Mouse (Mus musculus) limb, embryonic 11.5 days (tissue): ENCODE data around the gene Ccnj. TPM values are rescaled to one million over a fixed set of nuclear protein-coding genes. Genes with fewer than 3 reads are reported as not detected.
A peak's percentile ranks its signal among the peaks of the same experiment; 100 is the strongest.

Source experiments
- ATAC-seq: fragments of 200-750 bp; cut with Nextera tagmentation; 2 replicates; pipeline ENCODE4 v1.8.0; 2017; ENCODE audit warnings: low read depth; ENCODE audit not compliant: insufficient number of reproducible peaks, low FRiP score, low TSS enrichment
- DNase-seq: peaks from one replicate; pipeline ENCODE4 v3.0.0-alpha.2; 2015; ENCODE audit warnings: low spot score
- H3K27ac ChIP-seq: fragments of 300-500 bp; sonication (generic); replicated peaks from 2 replicates; pipeline ENCODE4 v1.5.1; 2014; ENCODE audit warnings: low read depth, mild to moderate bottlenecking, low read length
- H3K27me3 ChIP-seq: fragments of 300-500 bp; sonication (generic); 2 replicates; pipeline ENCODE4 v1.6.1; 2014; ENCODE audit warnings: mild to moderate bottlenecking, low read length, mixed read lengths; ENCODE audit not compliant: control insufficient read depth, insufficient read depth
- H3K36me3 ChIP-seq: fragments of 300-500 bp; sonication (generic); 2 replicates; pipeline ENCODE4 v1.6.1; 2014; ENCODE audit warnings: mild to moderate bottlenecking, low read length, moderate library complexity, mixed read lengths; ENCODE audit not compliant: control insufficient read depth, insufficient read depth
- H3K4me1 ChIP-seq: fragments of 300-500 bp; sonication (generic); 2 replicates; pipeline ENCODE4 v1.6.1; 2014; ENCODE audit warnings: low read length, mixed read lengths; ENCODE audit not compliant: control insufficient read depth, insufficient read depth
- H3K4me2 ChIP-seq: fragments of 300-500 bp; sonication (generic); 2 replicates; pipeline ENCODE4 v1.6.1; 2014; ENCODE audit warnings: low read depth, mild to moderate bottlenecking, moderate library complexity; ENCODE audit not compliant: severe bottlenecking
- H3K4me3 ChIP-seq: fragments of 300-500 bp; sonication (generic); 2 replicates; pipeline ENCODE4 v1.5.1; 2014; ENCODE audit warnings: low read depth, low read length
- H3K9ac ChIP-seq: fragments of 300-500 bp; sonication (generic); 2 replicates; pipeline ENCODE4 v1.6.1; 2014; ENCODE audit warnings: mild to moderate bottlenecking, low read length
- H3K9me3 ChIP-seq: fragments of 300-500 bp; sonication (generic); 2 replicates; pipeline ENCODE4 v1.6.1; 2016; ENCODE audit warnings: low read length; ENCODE audit not compliant: control insufficient read depth
- WGBS: fragments of 180-500 bp; shearing (Covaris S2); extraction: QIAGEN DNeasy Blood & Tissue Kit; methylation state at CpG from one replicate; pipeline ENCODE4 v1.1.7; 2014; 5-methylcytosine and 5-hydroxymethylcytosine counted together
- polyA plus RNA-seq: library from polyadenylated mRNA; unstranded; fragments of >200 nt; fragmentation: Nextera tagmentation; extraction: Ambion mirVana; gene quantifications from 2 replicates; pipeline ENCODE4 v1.2.1, GENCODE M21; 2014

Ccnj gene
- polyA plus RNA-seq, 1 experiment from 2014 or later, result 33.5 TPM

GRCm38 (mm10) chr19:40815645-40816183 lies 15.4 kb upstream of the Ccnj start:
- Histone ChIP-seq H3K36me3 (no peaks in the 10 kb centered on the region), H3K9me3 (no peaks in the 10 kb centered on the region), H3K27ac (no peak overlapping the region), H3K4me3 (no peak overlapping the region), H3K27me3 (no peaks in the 10 kb centered on the region), H3K9ac (no peak overlapping the region), H3K4me1 (no peaks in the 10 kb centered on the region), H3K4me2 (no peak overlapping the region)
- 89% methylated on average over 7 of the region's 7 CpGs for WGBS
- DNase-seq (no peak), ATAC-seq (no peak)

GRCm38 (mm10) chr19:40817901-40818532 lies 13.1 kb upstream of the Ccnj start:
- Histone ChIP-seq H3K4me1 (no peaks in the 10 kb centered on the region), H3K4me3 (no peak overlapping the region), H3K4me2 (no peak overlapping the region), H3K27ac (no peak overlapping the region), H3K36me3 (no peaks in the 10 kb centered on the region), H3K9me3 (no peaks in the 10 kb centered on the region), H3K9ac (no peak overlapping the region), H3K27me3 (no peaks in the 10 kb centered on the region)
- ATAC-seq (no peak), DNase-seq (no peak)
- WGBS, result 87% methylated on average over 6 of the region's 6 CpGs

GRCm38 (mm10) chr19:40818764-40819163 lies 12.3 kb upstream of the Ccnj start:
- H3K4me2 ChIP-seq, result no peak overlapping the region
- H3K9ac ChIP-seq, result no peak overlapping the region
- no peak for DNase-seq
- 82% methylated on average over 7 of the region's 7 CpGs for WGBS
- H3K4me1 ChIP-seq, result no peaks in the 10 kb centered on the region
- H3K9me3 ChIP-seq, result no peaks in the 10 kb centered on the region
- H3K36me3 ChIP-seq, result no peaks in the 10 kb centered on the region
- no peaks in the 10 kb centered on the region for H3K27me3 ChIP-seq
- no peak overlapping the region for H3K4me3 ChIP-seq
- no peak for ATAC-seq
- H3K27ac ChIP-seq, result no peak overlapping the region

GRCm38 (mm10) chr19:40821306-40821825 lies 9.7 kb upstream of the Ccnj start:
- ATAC-seq, result no peak
- no peaks in the 10 kb centered on the region for H3K36me3 ChIP-seq
- 79% methylated on average over 4 of the region's 4 CpGs for WGBS

GRCm38 (mm10) chr19:40825636-40826035 lies 5.4 kb upstream of the Ccnj start:
- Histone ChIP-seq H3K9ac (no peak overlapping the region), H3K27me3 (no peaks in the 10 kb centered on the region), H3K27ac (no peak overlapping the region), H3K4me1 (no peaks in the 10 kb centered on the region), H3K9me3 (no peaks in the 10 kb centered on the region), H3K36me3 (no peaks in the 10 kb centered on the region), H3K4me3 (no peak overlapping the region), H3K4me2 (no peak overlapping the region)
- DNase-seq (no peak), ATAC-seq (no peak)
- 76% methylated on average over 5 of the region's 5 CpGs for WGBS

More at GRCm38 (mm10) chr19:40821306-40821825, 9.7 kb upstream of the Ccnj start:
- Histone ChIP-seq H3K27ac (no peak overlapping the region), H3K4me2 (no peak overlapping the region), H3K4me1 (no peaks in the 10 kb centered on the region), H3K4me3 (no peak overlapping the region), H3K27me3 (no peaks in the 10 kb centered on the region), H3K9ac (no peak overlapping the region), H3K9me3 (no peaks in the 10 kb centered on the region)
- no peak for DNase-seq

- no peak for ATAC-seq
Observed at GRCm38 (mm10) chr19:40826735-40827134, 4.3 kb upstream of the Ccnj start.

GRCm38 (mm10) chr19:40830198-40830597 lies 881 bp upstream of the Ccnj start:
- Histone ChIP-seq H3K4me1 (peaks cover 2% of the 10 kb centered on the region; the same call in 1 of the 2 replicates), H3K36me3 (no peaks in the 10 kb centered on the region), H3K27me3 (no peaks in the 10 kb centered on the region), H3K27ac (no peak overlapping the region), H3K4me3 (peak overlapping the region; percentile 83), H3K4me2 (peak overlapping the region; percentile 71; the same call in 1 of the 2 replicates), H3K9ac (peak overlapping the region; percentile 99), H3K9me3 (no peaks in the 10 kb centered on the region)
- DNase-seq (peak; percentile 23), ATAC-seq (no peak)
- 65% methylated on average over 7 of the region's 7 CpGs for WGBS

More at GRCm38 (mm10) chr19:40826735-40827134, 4.3 kb upstream of the Ccnj start:
- 80% methylated on average over 7 of the region's 7 CpGs for WGBS
- H3K9me3 ChIP-seq, result no peaks in the 10 kb centered on the region
- no peaks in the 10 kb centered on the region for H3K36me3 ChIP-seq
- H3K27me3 ChIP-seq, result no peaks in the 10 kb centered on the region
- no peak overlapping the region for H3K4me2 ChIP-seq
- no peaks in the 10 kb centered on the region for H3K4me1 ChIP-seq
- no peak for DNase-seq
- H3K9ac ChIP-seq, result no peak overlapping the region
- no peak overlapping the region for H3K4me3 ChIP-seq
- no peak overlapping the region for H3K27ac ChIP-seq

GRCm38 (mm10) chr19:40831416-40832201 lies 530 bp downstream of the Ccnj start:
- H3K27ac ChIP-seq, result peak overlapping the region; percentile 90
- peak overlapping the region; percentile 99 for H3K9ac ChIP-seq
- WGBS, result under 1% methylated on average over 75 of the region's 76 CpGs

More at GRCm38 (mm10) chr19:40831416-40832201, 530 bp downstream of the Ccnj start:
- peak overlapping the region; percentile 62 for H3K4me2 ChIP-seq
- peak; percentile 75 for DNase-seq
- H3K4me1 ChIP-seq, result peaks cover 2% of the 10 kb centered on the region; the same call in 1 of the 2 replicates
- H3K36me3 ChIP-seq, result no peaks in the 10 kb centered on the region
- H3K4me3 ChIP-seq, result peak overlapping the region; percentile 83
- ATAC-seq, result peak; percentile 78
- no peaks in the 10 kb centered on the region for H3K9me3 ChIP-seq
- no peaks in the 10 kb centered on the region for H3K27me3 ChIP-seq
